Mouse (Mus musculus) cerebellum, adult 11-12 months (tissue): ENCODE measurements around the gene Fzd10.

Experiments
- DNase-seq: peaks from one replicate; pipeline ENCODE4 v3.0.0; 2022

The Fzd10 gene

DNA sequence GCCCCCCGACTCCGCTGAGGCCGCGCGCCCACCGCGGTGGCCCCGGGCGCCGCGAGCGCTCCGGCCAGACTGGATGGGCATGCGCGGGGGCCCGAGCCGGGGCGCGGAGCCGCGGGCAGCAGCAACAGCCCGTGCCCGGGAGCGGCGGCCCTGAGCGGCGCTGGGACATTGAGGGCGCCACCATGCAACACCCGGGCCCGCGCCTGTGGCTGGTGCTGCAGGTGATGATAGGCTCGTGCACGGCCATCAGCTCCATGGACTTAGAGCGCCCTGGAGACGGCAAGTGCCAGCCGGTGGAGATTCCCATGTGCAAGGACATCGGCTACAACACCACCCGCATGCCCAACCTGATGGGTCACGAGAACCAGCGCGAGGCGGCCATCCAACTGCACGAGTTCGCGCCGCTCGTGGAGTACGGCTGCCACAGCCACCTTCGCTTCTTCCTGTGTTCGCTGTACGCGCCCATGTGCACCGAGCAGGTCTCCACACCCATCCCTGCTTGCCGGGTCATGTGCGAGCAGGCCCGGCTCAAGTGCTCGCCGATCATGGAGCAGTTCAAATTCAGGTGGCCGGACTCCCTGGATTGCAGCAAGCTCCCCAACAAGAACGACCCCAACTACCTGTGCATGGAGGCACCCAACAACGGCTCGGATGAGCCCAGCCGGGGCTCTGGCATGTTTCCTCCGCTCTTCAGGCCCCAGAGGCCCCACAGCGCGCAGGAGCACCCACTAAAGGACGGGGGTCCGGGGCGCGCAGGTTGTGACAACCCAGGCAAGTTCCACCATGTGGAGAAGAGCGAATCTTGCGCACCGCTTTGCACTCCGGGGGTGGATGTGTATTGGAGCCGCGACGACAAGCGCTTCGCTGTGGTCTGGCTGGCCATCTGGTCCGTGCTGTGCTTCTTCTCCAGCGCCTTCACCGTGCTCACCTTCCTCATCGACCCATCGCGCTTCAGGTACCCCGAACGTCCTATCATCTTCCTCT is 684 bp downstream of the Fzd10 start:
- no peak for DNase-seq

DNA sequence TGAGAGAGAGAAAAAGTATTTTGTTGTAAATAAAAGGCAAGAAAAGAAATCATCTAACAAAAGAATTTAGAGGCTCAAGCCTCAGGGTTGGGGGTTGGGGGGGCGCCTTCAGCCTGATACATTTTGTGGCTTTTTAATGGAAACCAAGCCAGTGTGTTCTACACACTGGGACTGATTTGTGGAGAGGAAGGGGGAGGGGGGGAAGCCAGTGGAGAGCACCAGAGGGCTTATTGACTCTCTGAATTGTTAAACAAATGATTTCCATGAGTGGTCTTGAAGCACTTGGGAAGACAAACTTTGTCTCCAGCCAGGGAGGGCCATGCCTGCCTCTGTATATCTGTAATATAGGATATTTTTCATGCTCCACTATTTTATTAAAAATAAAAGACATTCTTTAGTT is 3.0 kb downstream of the Fzd10 start:
- DNase-seq = no peak

DNA sequence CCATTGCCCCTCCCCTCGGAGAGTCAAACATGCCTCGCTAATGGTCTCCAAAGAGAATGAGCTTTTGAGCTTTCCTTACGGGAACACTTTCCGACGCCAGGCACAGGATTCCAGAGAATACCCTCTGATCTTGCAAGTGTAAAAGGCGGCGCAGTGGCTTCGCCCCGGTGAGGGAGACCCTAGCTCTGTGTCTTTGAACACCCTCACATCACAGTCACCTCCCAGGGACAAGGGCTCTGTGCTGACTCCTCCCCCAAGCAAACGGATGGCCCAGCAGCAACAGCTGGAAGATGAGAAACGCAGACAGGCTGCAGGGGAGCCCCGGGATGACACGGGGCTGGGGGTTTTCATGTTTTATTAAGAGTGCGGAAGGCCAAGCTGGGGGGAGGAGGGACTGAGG is 6.0 kb downstream of the Fzd10 start:
- DNase-seq = no peak

DNA sequence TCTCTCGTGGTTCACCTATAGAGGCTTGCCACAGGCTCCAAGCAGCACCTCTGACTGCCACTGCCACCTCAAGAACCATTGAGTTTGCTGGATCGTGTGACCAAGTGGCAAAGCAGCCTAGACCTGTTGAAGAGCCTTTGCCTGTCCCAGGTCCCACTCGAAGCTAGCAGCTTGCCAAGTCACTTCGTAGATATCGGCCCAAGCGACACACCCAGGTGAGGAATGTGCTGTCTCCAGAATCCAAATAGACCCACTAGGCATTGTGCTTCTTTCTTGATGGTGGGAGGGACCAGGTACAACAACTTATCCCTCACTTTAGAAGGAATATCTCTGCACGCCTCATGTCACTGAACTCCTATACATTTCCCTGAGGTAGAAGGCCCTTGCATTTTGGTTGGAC is 8.4 kb downstream of the Fzd10 start:
- DNase-seq = no peak

DNA sequence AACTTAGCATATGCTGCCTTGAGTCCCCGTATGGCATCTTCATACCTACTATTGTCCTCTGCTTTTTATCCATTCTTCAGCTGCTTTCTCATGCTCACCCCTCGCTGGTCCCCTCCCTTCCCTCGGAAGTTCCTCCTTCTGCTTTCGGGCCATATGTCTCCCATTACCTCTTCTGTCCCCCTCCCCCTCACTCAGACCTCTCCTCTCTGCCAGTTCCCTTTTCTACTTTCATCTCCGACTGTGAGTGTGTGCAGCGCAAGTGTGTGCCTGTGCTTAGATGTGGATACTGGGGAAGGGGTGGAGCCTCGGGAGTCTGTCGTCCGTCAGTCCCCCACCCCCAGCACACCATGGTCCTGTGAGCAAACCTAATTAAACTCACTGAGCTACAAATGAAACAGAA is 17.0 kb downstream of the Fzd10 start:
- no peak for DNase-seq

DNA sequence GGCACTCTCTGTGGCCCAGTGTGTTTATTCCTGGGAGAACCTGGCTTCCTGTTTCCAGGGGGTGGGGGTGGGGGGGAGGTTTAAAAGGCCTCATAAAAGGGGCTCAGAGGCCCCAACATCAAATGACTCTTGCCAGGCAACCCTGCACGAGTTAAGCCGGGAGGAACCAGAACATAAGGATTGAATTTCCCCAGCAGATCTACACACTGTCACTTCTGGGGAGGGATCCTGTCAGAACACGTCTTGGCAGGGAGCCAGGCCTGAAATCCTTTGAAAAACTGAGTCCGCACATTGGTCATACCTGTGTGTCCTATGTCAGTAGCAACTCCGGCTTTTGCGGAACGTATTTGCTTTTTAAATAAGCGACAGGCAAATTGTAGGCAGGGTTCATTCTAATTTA is 19.3 kb downstream of the Fzd10 start:
- no peak for DNase-seq

DNA sequence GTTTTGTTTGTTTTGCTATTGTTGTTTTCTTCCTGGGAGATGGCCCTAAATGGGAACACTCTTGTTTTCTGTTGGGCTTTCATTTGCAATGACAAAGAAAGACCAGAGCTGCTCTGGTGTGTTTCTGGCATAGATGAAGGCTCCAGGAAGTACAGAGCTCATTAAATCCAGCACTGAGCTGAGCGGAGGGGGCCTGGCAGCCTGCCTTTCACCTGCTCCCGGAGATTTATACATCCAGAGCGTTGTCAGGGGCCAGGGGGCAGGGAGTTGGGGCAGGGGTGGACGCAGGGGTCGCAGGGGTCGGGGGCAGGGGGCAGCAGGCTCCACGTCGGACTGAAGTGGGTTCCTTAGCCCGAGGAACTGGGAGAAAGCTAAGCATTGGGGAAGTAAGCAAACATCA is 19.8 kb downstream of the Fzd10 start:
- no peak for DNase-seq

DNA sequence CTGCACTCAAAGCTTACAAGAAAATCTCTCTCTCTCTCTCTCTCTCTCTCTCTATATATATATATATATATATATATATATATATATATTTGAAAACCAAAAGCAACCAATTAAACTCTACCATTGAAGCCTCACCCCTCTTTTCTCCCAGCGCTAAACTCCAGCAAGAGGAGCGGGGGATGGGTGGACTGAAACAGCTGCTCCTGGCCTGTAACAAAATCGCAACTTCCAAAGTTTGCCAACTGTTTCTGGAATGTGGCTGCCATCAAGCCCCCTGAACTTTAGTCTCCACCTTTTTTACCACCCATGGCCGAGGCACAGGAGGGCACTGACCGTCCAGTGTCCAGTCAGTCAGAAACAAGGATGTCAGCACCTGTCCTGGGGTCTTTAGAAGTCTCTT is 27.1 kb downstream of the Fzd10 start:
- DNase-seq = no peak

DNA sequence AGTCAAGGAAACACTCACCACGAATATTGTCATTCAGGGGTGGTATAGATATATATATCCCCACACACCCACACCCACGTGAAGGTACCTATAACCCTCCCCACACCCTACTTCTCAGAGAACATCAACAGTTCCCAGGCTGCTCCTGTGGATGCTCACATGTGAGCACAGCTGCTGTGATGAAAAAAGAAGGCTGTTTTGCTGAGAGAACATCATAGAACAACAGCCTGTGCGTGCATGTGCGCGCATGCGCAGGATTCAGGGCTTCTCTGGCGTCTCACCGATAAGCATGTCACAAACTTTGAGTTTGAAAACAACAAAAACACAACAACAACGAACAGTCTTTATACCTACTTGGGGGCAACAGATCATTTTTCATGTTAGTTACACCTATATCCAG is 36.0 kb downstream of the Fzd10 start:
- no peak for DNase-seq

DNA sequence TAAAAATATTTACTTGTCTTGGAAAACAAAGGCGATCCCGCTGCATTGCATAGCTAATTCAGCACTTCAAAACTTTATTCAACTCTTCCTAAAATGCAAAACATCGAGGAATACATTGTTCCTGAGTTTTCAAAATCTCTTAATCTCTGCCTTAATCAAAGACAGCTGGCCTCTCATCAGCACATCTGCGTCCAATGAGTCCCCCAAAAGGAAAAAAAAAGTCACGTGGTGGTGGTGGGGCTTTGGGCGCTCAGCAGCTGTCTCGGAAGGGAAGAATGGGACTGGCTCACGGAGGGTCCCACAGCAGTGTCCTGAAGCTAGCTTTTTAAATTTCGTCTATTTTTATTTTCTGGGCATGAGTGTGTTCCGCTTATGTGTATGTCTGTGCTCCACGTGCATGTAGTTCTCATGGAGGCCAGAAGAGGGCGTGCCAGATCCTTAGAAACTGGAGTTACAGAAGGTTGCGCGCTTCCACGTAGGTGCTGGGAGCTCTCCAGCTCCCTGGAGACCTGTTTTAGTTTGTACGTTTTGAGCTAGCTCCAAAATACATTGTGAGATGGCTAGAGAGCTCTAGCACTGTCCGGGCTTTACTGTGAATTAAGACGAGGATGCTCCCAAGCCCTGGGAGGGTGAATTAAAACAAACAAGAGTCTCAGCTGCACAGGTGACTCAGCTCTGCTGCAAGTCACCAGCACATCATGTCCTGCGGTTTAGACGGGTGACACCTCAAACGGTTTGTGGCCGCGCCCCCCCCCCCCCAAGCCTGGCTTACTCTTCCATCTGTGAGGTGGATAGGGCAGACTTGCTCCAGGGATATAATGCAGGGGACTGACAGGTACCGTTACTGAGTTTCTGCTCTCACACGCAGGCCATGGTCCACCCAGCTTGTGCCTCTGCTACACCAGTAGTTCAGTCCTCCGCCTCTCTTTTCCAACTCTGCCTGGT is 36.7 kb downstream of the Fzd10 start:
- DNase-seq = no peak

DNA sequence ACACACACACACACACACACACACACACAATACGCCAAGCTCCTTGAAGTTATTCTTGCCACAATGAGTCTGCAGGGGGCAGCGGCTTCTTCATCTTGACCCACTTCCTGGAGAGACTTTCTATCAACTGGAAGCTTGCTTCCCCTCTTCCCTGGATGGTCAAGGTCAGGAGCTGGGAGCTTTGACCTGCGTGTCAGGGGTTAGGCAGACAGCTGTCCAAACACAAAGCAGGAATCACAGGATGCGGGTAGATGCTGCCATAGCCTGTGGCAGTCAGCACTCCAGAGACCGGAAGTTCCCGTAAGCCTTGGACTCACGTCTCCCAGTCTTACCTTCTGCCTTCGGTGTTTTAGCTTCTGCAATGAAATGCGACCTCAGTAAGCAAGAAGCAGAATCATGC is 38.1 kb downstream of the Fzd10 start:
- no peak for DNase-seq

DNA sequence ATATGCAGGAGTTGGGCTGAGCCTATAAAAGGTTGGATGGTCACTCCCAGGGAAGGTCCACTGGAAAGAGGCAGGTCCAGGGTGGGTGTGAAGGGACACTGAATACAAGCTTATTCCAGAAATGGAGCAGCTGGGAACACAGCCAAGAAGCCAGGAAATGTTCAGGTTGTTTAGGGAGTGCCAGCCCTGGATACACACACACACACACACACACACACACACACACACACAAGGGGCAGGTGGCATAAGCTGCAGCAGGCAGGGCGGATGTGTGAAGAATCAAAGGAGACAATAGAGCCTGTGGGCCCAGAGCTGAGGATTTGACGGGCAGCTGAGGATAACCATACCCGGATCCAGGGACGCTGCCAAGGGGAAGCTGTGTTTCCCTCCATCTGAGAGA is 42.4 kb downstream of the Fzd10 start:
- DNase-seq = no peak

DNA sequence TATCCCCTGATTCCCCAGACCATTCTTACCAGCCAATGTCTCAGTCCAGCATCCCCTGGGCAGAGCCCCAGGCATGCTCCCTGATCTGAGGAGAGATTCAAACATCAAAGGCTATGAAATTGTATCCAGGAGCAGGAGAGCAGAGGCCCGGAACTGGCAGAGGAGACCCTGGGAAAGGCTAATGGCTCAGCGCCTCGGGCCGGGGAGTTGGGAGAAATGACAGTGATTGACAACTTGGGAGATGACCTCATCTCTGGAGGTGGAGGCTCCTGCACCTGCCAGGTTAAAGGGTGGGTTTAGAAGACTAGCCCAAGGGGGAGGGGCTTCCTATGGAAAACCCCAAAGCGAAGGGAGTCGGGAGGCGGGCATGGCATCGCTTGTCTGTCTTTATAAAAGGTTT is 45.1 kb downstream of the Fzd10 start:
- no peak for DNase-seq

DNA sequence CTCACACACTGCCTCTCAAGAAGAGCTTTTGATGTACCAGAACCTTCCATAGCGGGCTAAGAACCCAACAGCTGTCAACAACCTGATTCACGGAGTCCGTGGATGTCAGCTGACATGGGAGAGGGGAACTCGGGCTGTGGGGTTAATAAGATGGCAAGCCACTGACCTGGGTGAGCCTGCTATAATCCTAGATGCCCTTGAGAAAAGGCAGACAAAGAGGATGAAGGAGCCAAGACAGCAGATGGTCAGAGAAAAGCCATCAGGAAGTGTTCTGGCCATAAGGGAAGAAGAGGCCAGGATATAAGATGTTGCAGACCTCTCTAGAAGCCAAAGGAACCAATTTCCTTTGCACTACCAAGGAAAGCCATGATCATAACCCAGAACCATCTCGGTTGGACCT is 45.6 kb downstream of the Fzd10 start:
- no peak for DNase-seq

DNA sequence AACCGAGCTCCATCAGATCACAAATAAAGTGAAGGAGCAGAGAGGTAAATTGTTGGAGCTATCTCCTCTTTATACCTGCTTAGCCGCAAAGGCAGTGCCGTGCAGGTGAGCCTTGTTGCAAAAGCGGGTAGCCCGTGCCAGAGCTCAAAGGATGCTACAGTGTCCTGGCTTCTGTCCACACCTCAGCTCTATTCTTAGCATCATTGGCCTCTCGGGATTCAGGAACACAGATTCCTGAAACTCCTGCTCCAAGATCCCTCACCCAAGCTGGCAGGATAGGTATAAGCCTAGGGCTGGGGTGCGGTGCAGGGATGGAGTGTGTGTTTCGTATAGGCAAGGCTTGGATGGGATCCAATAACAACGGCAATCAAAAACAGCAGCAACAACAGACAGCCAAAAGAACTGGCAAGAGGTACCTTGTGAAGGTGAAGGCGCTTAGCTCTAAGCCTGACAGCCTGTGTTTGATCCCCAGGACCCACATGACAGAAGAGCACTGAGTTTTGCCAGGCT is 46.6 kb downstream of the Fzd10 start:
- no peak for DNase-seq

DNA sequence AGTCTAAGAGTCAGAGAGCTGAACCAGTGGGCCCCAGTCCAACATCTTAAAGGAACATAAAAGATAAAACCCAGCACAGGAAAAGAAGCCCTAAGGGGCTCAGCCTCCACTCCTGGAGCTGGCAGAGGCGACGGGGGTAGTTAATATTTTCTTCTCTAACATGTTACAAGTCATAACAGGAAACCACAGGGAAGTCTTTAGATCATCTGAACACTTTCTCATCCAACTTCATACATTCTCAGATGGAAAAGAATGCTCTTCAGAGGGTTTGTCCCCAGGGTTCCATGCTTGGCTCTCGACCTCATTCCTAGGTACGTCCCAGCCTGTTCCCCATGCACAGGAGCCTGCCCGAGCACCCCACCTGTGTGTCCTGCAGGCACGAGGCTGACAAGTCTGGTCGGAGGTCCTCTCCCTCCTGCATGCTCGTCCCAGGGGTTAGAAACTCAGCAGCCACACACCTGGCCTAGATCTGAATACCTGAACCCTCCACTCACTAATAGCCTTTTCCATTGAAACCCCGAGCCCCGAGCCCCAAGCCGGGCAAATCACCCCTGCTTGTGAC is 48.8 kb downstream of the Fzd10 start:
- no peak for DNase-seq
